Mouse (Mus musculus) neural tube, embryonic 11.5 days (tissue): ENCODE measurements around the gene Gm10260. TPM values are rescaled to one million over a fixed set of nuclear protein-coding genes. Genes with fewer than 3 reads are reported as not detected.

Experiments
- ATAC-seq: fragments of 200-750 bp; cut with Nextera tagmentation; 2 replicates; pipeline ENCODE4 v1.8.0; 2017; ENCODE audit warnings: moderate number of reproducible peaks, mild to moderate bottlenecking, moderate TSS enrichment, moderate library complexity; ENCODE audit not compliant: insufficient read depth, low FRiP score, low TSS enrichment
- DNase-seq: peaks from one replicate; pipeline ENCODE4 v3.0.0-alpha.2; 2015; ENCODE audit warnings: low spot score
- H3K27ac ChIP-seq: fragments of 300-500 bp; sonication (generic); 2 replicates; pipeline ENCODE4 v1.5.1; 2014; ENCODE audit warnings: low read depth, mild to moderate bottlenecking, low read length
- H3K27me3 ChIP-seq: fragments of 300-500 bp; sonication (generic); 2 replicates; pipeline ENCODE4 v1.6.1; 2014; ENCODE audit warnings: mild to moderate bottlenecking, low read length, mixed read lengths; ENCODE audit not compliant: control insufficient read depth, insufficient read depth
- H3K36me3 ChIP-seq: fragments of 300-500 bp; sonication (generic); 2 replicates; pipeline ENCODE4 v1.6.1; 2014; ENCODE audit warnings: mild to moderate bottlenecking, low read length, moderate library complexity, mixed read lengths; ENCODE audit not compliant: control insufficient read depth, insufficient read depth
- H3K4me1 ChIP-seq: fragments of 300-500 bp; sonication (generic); 2 replicates; pipeline ENCODE4 v1.6.1; 2014; ENCODE audit warnings: low read length, mixed read lengths; ENCODE audit not compliant: control insufficient read depth, insufficient read depth
- H3K4me2 ChIP-seq: fragments of 300-500 bp; sonication (generic); 2 replicates; pipeline ENCODE4 v1.6.1; 2014; ENCODE audit warnings: low read depth, mild to moderate bottlenecking, moderate library complexity
- H3K4me3 ChIP-seq: fragments of 300-500 bp; sonication (generic); 2 replicates; pipeline ENCODE4 v1.5.1; 2014; ENCODE audit warnings: low read depth, low read length
- H3K9ac ChIP-seq: fragments of 300-500 bp; sonication (generic); 2 replicates; pipeline ENCODE4 v1.6.1; 2014; ENCODE audit warnings: mild to moderate bottlenecking, low read length
- H3K9me3 ChIP-seq: fragments of 300-500 bp; sonication (generic); 2 replicates; pipeline ENCODE4 v1.6.1; 2016; ENCODE audit warnings: low read length; ENCODE audit not compliant: control insufficient read depth
- WGBS: fragments of 180-500 bp; shearing (Covaris S2); extraction: QIAGEN DNeasy Blood & Tissue Kit; methylation state at CpG from one replicate; pipeline ENCODE4 v1.1.7; 2014; 5-methylcytosine and 5-hydroxymethylcytosine counted together
- polyA plus RNA-seq: library from polyadenylated mRNA; unstranded; fragments of >200 nt; fragmentation: Nextera tagmentation; extraction: Ambion mirVana; gene quantifications from 2 replicates; pipeline ENCODE4 v1.2.1, GENCODE M21; 2014

Gene Gm10260
- polyA plus RNA-seq, 1 experiment from 2014 or later = 5.7 TPM

DNA sequence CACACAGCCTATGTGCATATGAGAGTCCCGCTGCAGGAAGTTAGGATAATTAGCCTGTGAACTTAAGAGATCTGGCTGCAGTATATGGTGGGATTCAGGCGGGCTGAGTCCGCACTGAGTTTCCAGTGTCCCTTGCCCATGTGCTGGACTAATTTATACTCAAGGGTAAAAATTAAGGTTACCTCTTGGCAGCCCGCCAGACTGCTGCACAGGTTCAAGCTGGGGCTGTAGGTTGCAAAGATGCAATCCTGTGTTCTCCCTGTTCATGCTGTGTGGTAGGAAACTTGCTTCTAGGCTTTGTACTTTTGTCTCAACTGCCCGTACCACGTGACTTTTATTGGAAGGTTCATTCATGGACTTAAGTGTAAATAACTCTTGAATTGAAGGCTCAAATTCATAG lies 3.0 kb upstream of the Gm10260 start:
- Histone ChIP-seq H3K27me3 (no peaks in the 10 kb centered on the region), H3K4me2 (no peak overlapping the region), H3K4me3 (no peak overlapping the region), H3K27ac (no peak overlapping the region), H3K36me3 (no peaks in the 10 kb centered on the region), H3K4me1 (peaks cover 5% of the 10 kb centered on the region; the same call in 1 of the 2 replicates), H3K9ac (no peak overlapping the region), H3K9me3 (no peaks in the 10 kb centered on the region)
- no peak for DNase-seq
- no peak for ATAC-seq
- WGBS = 79% methylated on average over 6 of the region's 6 CpGs

DNA sequence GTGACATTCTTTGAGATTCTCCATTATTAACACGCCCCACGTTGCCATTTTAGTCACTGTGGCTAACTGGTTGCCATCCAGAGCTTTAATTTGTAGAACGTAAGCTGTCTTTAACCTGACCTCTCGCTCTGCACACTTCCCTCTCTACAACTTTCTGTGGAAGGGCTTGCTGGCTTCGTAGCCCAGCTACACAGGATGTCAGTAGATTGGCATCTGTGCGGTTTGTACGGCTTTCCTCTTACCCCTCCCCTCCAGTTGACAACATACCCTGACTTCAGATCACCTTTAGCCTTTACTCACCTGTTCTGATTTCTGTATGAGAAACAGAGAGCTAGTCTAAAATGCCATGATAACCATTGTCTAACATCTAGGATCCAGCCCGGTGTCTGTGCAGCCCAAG lies 1.7 kb upstream of the Gm10260 start:
- 93% methylated on average over 8 of the region's 8 CpGs for WGBS
- Histone ChIP-seq H3K36me3 (no peaks in the 10 kb centered on the region), H3K4me3 (no peak overlapping the region), H3K4me2 (no peak overlapping the region), H3K4me1 (peaks cover 5% of the 10 kb centered on the region; the same call in 1 of the 2 replicates), H3K27me3 (no peaks in the 10 kb centered on the region), H3K9ac (no peak overlapping the region), H3K27ac (no peak overlapping the region), H3K9me3 (no peaks in the 10 kb centered on the region)
- ATAC-seq = no peak
- no peak for DNase-seq

DNA sequence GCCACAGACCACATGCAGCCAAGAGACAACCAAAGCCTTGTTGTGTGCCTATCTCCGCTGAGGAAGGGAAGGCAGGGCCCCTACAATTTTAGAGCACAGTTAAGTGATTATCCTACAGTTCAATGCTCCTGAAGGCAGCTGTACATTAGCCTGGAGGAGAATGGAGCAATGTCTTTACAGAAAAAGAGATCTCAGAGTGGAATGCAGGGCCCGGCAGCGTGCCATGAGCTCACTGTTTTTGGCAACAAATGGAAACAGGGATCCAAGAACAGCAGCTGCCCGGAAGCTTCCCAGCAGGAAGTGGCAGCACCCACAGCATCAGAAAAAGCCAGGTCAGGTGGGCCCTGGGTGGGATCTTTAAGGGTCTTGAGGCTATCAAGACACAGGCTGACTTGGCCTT lies 3.4 kb downstream of the Gm10260 start:
- ATAC-seq = no peak

DNA sequence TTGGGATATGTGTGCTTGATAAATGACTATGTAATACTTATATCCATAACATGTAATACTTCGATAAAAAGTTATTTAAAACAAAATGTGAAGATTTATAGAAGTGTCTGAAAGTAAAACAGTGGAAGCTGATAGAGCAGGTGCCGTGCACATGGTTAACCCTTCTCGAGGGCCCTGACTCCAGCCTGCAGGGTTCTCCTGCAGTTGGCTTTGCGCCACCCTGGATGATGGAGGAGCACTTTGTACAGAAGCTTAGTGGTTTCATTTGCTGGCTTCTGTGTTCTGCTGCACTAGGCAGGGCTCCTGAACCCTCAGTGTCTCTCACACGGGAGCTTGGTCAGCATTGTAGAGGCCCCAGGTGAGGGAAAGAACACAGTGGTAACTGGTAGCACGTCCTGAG lies 4.3 kb downstream of the Gm10260 start:
- no peaks in the 10 kb centered on the region; the same call in 1 of the 2 replicates for H3K4me1 ChIP-seq
- H3K4me2 ChIP-seq = no peak overlapping the region
- DNase-seq = no peak
- no peak overlapping the region for H3K27ac ChIP-seq
- 84% methylated on average over 6 of the region's 6 CpGs for WGBS
- no peak overlapping the region for H3K4me3 ChIP-seq
- no peak for ATAC-seq
- H3K9me3 ChIP-seq = no peaks in the 10 kb centered on the region
- no peaks in the 10 kb centered on the region for H3K36me3 ChIP-seq
- H3K9ac ChIP-seq = no peak overlapping the region
- no peaks in the 10 kb centered on the region for H3K27me3 ChIP-seq

More for the DNA sequence above, 3.4 kb downstream of the Gm10260 start:
- Histone ChIP-seq H3K27me3 (no peaks in the 10 kb centered on the region), H3K4me3 (no peak overlapping the region), H3K9me3 (no peaks in the 10 kb centered on the region), H3K4me2 (no peak overlapping the region), H3K27ac (no peak overlapping the region), H3K4me1 (no peaks in the 10 kb centered on the region; the same call in 1 of the 2 replicates), H3K36me3 (no peaks in the 10 kb centered on the region), H3K9ac (no peak overlapping the region)
- no peak for DNase-seq
- WGBS = 62% methylated on average over 4 of the region's 4 CpGs

DNA sequence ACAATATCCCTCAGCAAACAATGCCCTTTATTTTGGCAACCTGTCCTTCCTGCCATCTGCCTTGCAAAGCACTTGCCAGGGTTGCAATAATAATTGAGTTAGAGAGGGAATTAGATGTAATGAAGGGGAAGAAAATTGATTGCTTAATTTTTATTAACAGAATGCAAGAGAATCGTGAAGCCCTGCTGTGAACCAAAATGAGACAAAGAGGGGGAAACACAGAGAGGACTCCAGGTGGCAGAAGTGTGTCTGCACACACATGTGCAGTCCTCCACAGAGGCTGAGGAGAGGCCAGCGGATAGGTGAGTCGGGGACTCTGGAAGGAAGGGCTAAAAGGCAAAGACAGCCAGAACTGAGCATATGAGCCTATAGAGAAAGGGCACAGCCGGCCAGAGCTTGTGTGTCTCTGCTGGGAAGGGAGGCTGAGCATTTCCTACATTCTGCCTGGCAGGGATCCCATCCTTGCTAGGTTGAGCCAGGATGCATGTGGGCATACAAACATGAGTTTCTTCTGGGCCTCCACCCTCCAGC lies 9.5 kb downstream of the Gm10260 start:
- Histone ChIP-seq H3K27me3 (no peaks in the 10 kb centered on the region), H3K4me3 (no peak overlapping the region), H3K9me3 (no peaks in the 10 kb centered on the region), H3K9ac (no peak overlapping the region), H3K27ac (no peak overlapping the region), H3K4me1 (peaks cover 15% of the 10 kb centered on the region; the same call in 1 of the 2 replicates), H3K4me2 (no peak overlapping the region), H3K36me3 (no peaks in the 10 kb centered on the region)
- ATAC-seq (no peak), DNase-seq (no peak)
- WGBS = 65% methylated on average over 4 of the region's 4 CpGs

DNA sequence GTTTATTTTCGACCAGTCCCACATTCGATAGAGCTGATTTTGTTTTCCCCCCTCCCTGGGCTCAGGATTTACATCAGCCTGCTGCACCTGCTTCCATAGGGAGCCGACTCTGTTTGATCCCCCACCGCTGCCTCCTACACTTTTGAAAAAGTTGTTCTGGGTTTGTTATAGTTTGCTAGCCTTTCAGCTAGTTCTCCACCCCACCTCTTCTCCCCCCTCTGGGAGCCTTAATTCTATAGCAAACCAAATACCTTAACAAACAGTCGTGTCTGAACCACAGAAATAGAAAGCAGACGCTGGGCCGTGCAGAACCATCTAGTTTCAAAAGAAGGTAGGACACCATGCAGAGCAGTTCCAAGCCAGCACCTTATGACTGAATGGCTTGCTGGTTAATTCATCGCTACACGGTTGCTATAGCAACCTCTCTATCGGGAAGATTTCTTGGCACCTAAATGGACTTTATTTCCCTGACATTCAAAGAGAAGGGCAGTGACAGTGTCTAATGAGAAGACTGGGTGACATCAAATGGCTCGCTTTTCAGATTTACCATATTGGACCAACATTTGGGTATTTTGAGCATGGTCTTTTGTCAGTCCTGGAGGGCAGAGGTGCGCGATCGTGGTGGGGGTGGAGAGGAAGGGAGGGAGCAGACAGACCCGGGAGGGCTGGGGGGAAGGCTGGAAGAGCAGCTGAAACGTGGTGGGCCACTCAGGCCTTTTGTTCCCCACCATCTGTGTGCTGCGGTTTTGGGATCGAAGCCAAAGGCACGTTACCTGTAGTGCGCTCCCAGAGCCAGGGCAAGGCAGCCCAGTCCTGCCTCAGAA lies 13.2 kb downstream of the Gm10260 start:
- Histone ChIP-seq H3K4me2 (0 out of 2 replicates have a peak overlapping the region, but pooled peaks have one; percentile 20), H3K4me3 (no peak overlapping the region), H3K27me3 (no peaks in the 10 kb centered on the region), H3K4me1 (peaks cover 15% of the 10 kb centered on the region; the same call in 1 of the 2 replicates), H3K36me3 (no peaks in the 10 kb centered on the region), H3K27ac (peak overlapping the region; percentile 9), H3K9me3 (no peaks in the 10 kb centered on the region), H3K9ac (no peak overlapping the region)
- DNase-seq = peak; percentile 60
- WGBS = 33% methylated on average over 20 of the region's 20 CpGs
- ATAC-seq = peak; percentile 81

DNA sequence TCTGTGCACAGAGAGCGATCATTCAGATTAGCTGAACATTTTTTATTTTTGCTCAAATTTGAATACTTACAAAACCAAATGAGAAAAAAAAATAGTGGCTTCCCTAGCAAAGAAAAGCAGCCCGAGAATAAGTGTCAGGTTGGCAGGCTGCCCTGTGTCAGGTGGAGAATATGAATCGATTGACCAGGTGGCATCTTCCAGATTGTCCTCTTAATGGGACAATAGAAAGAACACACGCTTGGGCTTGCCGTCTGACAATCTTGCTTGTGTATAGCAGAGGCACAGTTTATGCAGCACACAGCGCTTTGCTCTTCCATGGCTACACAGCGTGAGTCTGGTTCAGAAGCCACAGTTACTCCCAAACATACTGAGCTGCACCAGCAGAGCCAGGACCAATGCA lies 15.8 kb downstream of the Gm10260 start:
- no peak overlapping the region for H3K27ac ChIP-seq

DNA sequence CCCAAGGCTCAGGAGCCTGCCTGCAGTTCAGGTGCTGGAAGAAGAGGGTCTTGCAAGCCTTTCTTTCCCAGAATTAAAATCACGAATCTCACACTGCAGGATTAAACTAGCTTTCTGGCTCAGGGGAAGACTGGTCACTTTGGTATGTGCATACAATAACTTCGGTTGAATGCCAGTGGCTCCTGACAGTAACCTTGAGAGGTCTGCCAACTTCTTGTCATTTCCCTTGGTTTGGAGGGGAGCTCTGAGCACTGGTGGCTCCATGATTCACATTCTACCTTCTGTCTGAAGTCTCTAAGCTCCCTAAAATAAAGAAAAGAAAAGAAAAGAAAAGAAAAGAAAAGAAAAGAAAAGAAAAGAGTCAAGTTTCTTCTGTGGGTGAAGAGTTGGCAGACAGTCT lies 16.4 kb downstream of the Gm10260 start:
- H3K4me1 ChIP-seq = peaks cover 15% of the 10 kb centered on the region; the same call in 1 of the 2 replicates
- no peaks in the 10 kb centered on the region for H3K9me3 ChIP-seq
- no peaks in the 10 kb centered on the region for H3K27me3 ChIP-seq
- no peak overlapping the region for H3K4me3 ChIP-seq
- ATAC-seq (no peak), DNase-seq (no peak)
- WGBS = 65% methylated on average over 2 of the region's 2 CpGs
- H3K9ac ChIP-seq = no peak overlapping the region
- no peak overlapping the region for H3K27ac ChIP-seq
- H3K36me3 ChIP-seq = no peaks in the 10 kb centered on the region
- H3K4me2 ChIP-seq = no peak overlapping the region

More for the DNA sequence above, 15.8 kb downstream of the Gm10260 start:
- no peak for DNase-seq
- Histone ChIP-seq H3K27me3 (no peaks in the 10 kb centered on the region), H3K9ac (no peak overlapping the region), H3K4me2 (no peak overlapping the region), H3K36me3 (no peaks in the 10 kb centered on the region), H3K4me3 (no peak overlapping the region), H3K9me3 (no peaks in the 10 kb centered on the region), H3K4me1 (peaks cover 15% of the 10 kb centered on the region; the same call in 1 of the 2 replicates)
- 86% methylated on average over 7 of the region's 7 CpGs for WGBS
- ATAC-seq = no peak
